Mouse (Mus musculus): ENCODE results near the gene Zbtb9. TPM values are rescaled to one million over a fixed set of nuclear protein-coding genes. Genes with fewer than 3 reads are reported as not detected.

Gene Zbtb9
- polyA plus RNA-seq, 1 experiment from 2014 or later, result 14.8 TPM

- peaks cover 32% of the 10 kb centered on the region for H3K4me1 ChIP-seq (ENCODE audit: control insufficient read depth, insufficient read depth, low read length)
- 39% methylated on average over 13 of the region's 13 CpGs for WGBS
- no peak for ATAC-seq
Measured at GRCm38 (mm10) chr17:26945824-26946495, 27.0 kb upstream of the Zbtb9 start.

GRCm38 (mm10) chr17:26946567-26946966 is 26.4 kb upstream of the Zbtb9 start:
- H3K9ac ChIP-seq (ENCODE audit: low read depth, low read length), result peak overlapping the region; percentile 71
- 3% methylated on average over 37 of the region's 37 CpGs for WGBS
- peak overlapping the region; percentile 75 for H3K4me2 ChIP-seq (ENCODE audit: low read depth, low read length)
- peak overlapping the region; percentile 49 for H3K4me3 ChIP-seq (ENCODE audit: low read length)
- H3K9me3 ChIP-seq (ENCODE audit: control insufficient read depth, low read length), result no peaks in the 10 kb centered on the region
- H3K27ac ChIP-seq (ENCODE audit: low read length), result peak overlapping the region; percentile 1; the same call in 1 of the 2 replicates
- H3K27me3 ChIP-seq (replicated peaks; ENCODE audit: control insufficient read depth, insufficient read depth, low read length), result no peaks in the 10 kb centered on the region
- no peaks in the 10 kb centered on the region for H3K36me3 ChIP-seq (ENCODE audit: control insufficient read depth, insufficient read depth, low read length)
- peak; percentile 43 for ATAC-seq
- peaks cover 37% of the 10 kb centered on the region for H3K4me1 ChIP-seq (ENCODE audit: control insufficient read depth, insufficient read depth, low read length)

More at GRCm38 (mm10) chr17:26945824-26946495, 27.0 kb upstream of the Zbtb9 start:
- H3K9me3 ChIP-seq (ENCODE audit: control insufficient read depth, low read length), result no peaks in the 10 kb centered on the region
- H3K4me3 ChIP-seq (ENCODE audit: low read length), result peak overlapping the region; percentile 49
- no peaks in the 10 kb centered on the region for H3K27me3 ChIP-seq (replicated peaks; ENCODE audit: control insufficient read depth, insufficient read depth, low read length)
- no peaks in the 10 kb centered on the region for H3K36me3 ChIP-seq (ENCODE audit: control insufficient read depth, insufficient read depth, low read length)
- peak overlapping the region; percentile 71 for H3K9ac ChIP-seq (ENCODE audit: low read depth, low read length)
- H3K27ac ChIP-seq (ENCODE audit: low read length), result no peak overlapping the region
- H3K4me2 ChIP-seq (ENCODE audit: low read depth, low read length), result peak overlapping the region; percentile 75

GRCm38 (mm10) chr17:26947231-26948100 is 25.5 kb upstream of the Zbtb9 start:
- no peaks in the 10 kb centered on the region for H3K36me3 ChIP-seq (ENCODE audit: control insufficient read depth, insufficient read depth, low read length)
- H3K4me2 ChIP-seq (ENCODE audit: low read depth, low read length), result no peak overlapping the region
- no peak for ATAC-seq
- peaks cover 46% of the 10 kb centered on the region for H3K4me1 ChIP-seq (ENCODE audit: control insufficient read depth, insufficient read depth, low read length)
- no peaks in the 10 kb centered on the region; the same call in 1 of the 2 replicates for H3K27me3 ChIP-seq (replicated peaks; ENCODE audit: control insufficient read depth, insufficient read depth, low read length)
- H3K27ac ChIP-seq (ENCODE audit: low read length), result peak overlapping the region; percentile 1; the same call in 1 of the 2 replicates
- WGBS, result 63% methylated on average over 12 of the region's 12 CpGs
- no peak overlapping the region for H3K4me3 ChIP-seq (ENCODE audit: low read length)
- H3K9me3 ChIP-seq (ENCODE audit: control insufficient read depth, low read length), result no peaks in the 10 kb centered on the region
- H3K9ac ChIP-seq (ENCODE audit: low read depth, low read length), result no peak overlapping the region; the same call in 1 of the 2 replicates

GRCm38 (mm10) chr17:26948316-26949050 is 24.5 kb upstream of the Zbtb9 start:
- H3K36me3 ChIP-seq (ENCODE audit: control insufficient read depth, insufficient read depth, low read length), result no peaks in the 10 kb centered on the region
- peaks cover 49% of the 10 kb centered on the region for H3K4me1 ChIP-seq (ENCODE audit: control insufficient read depth, insufficient read depth, low read length)
- H3K27ac ChIP-seq (ENCODE audit: low read length), result peak overlapping the region; percentile 49
- peak overlapping the region; percentile 100 for H3K4me2 ChIP-seq (ENCODE audit: low read depth, low read length)
- peak overlapping the region; percentile 72 for H3K4me3 ChIP-seq (ENCODE audit: low read length)
- ATAC-seq, result peak; percentile 5; the same call in 1 of the 2 replicates
- H3K9me3 ChIP-seq (ENCODE audit: control insufficient read depth, low read length), result no peaks in the 10 kb centered on the region
- 0% methylated on average over 15 of the region's 87 CpGs for WGBS
- peak overlapping the region; percentile 81 for H3K9ac ChIP-seq (ENCODE audit: low read depth, low read length)
- H3K27me3 ChIP-seq (replicated peaks; ENCODE audit: control insufficient read depth, insufficient read depth, low read length), result no peaks in the 10 kb centered on the region; the same call in 1 of the 2 replicates

- H3K4me2 ChIP-seq (ENCODE audit: low read depth, low read length), result peak overlapping the region; percentile 100
- no peaks in the 10 kb centered on the region for H3K36me3 ChIP-seq (ENCODE audit: control insufficient read depth, insufficient read depth, low read length)
- no peaks in the 10 kb centered on the region; the same call in 1 of the 2 replicates for H3K27me3 ChIP-seq (replicated peaks; ENCODE audit: control insufficient read depth, insufficient read depth, low read length)
- peak overlapping the region; percentile 49 for H3K27ac ChIP-seq (ENCODE audit: low read length)
- H3K9ac ChIP-seq (ENCODE audit: low read depth, low read length), result peak overlapping the region; percentile 81
- 8% methylated on average over 12 of the region's 14 CpGs for WGBS
- no peaks in the 10 kb centered on the region for H3K9me3 ChIP-seq (ENCODE audit: control insufficient read depth, low read length)
- H3K4me1 ChIP-seq (ENCODE audit: control insufficient read depth, insufficient read depth, low read length), result peaks cover 55% of the 10 kb centered on the region
- peak overlapping the region; percentile 72 for H3K4me3 ChIP-seq (ENCODE audit: low read length)
- peak; percentile 57 for ATAC-seq
Measured at GRCm38 (mm10) chr17:26949051-26949577, 23.9 kb upstream of the Zbtb9 start.

- no peaks in the 10 kb centered on the region for H3K36me3 ChIP-seq (ENCODE audit: control insufficient read depth, insufficient read depth, low read length)
- 43% methylated on average over 5 of the region's 5 CpGs for WGBS
Measured at GRCm38 (mm10) chr17:26949866-26950265, 23.1 kb upstream of the Zbtb9 start.

GRCm38 (mm10) chr17:26950560-26951288 is 22.2 kb upstream of the Zbtb9 start:
- H3K4me2 ChIP-seq (ENCODE audit: low read depth, low read length), result peak overlapping the region; percentile 55
- H3K36me3 ChIP-seq (ENCODE audit: control insufficient read depth, insufficient read depth, low read length), result 0 out of 2 replicates have a peak, but pooled peaks cover 3% of the 10 kb centered on the region
- H3K27ac ChIP-seq (ENCODE audit: low read length), result peak overlapping the region; percentile 15; the same call in 1 of the 2 replicates
- ATAC-seq, result no peak
- H3K4me3 ChIP-seq (ENCODE audit: low read length), result peak overlapping the region; percentile 36
- no peaks in the 10 kb centered on the region; the same call in 1 of the 2 replicates for H3K27me3 ChIP-seq (replicated peaks; ENCODE audit: control insufficient read depth, insufficient read depth, low read length)
- H3K9ac ChIP-seq (ENCODE audit: low read depth, low read length), result peak overlapping the region; percentile 53
- H3K4me1 ChIP-seq (ENCODE audit: control insufficient read depth, insufficient read depth, low read length), result peaks cover 55% of the 10 kb centered on the region
- H3K9me3 ChIP-seq (ENCODE audit: control insufficient read depth, low read length), result no peaks in the 10 kb centered on the region
- 31% methylated on average over 7 of the region's 7 CpGs for WGBS

More at GRCm38 (mm10) chr17:26949866-26950265, 23.1 kb upstream of the Zbtb9 start:
- peak overlapping the region; percentile 49 for H3K27ac ChIP-seq (ENCODE audit: low read length)
- no peak overlapping the region for H3K4me3 ChIP-seq (ENCODE audit: low read length)
- no peaks in the 10 kb centered on the region for H3K9me3 ChIP-seq (ENCODE audit: control insufficient read depth, low read length)
- H3K4me1 ChIP-seq (ENCODE audit: control insufficient read depth, insufficient read depth, low read length), result peaks cover 55% of the 10 kb centered on the region
- no peak overlapping the region; the same call in 1 of the 2 replicates for H3K4me2 ChIP-seq (ENCODE audit: low read depth, low read length)
- H3K27me3 ChIP-seq (replicated peaks; ENCODE audit: control insufficient read depth, insufficient read depth, low read length), result no peaks in the 10 kb centered on the region; the same call in 1 of the 2 replicates
- peak overlapping the region; percentile 40 for H3K9ac ChIP-seq (ENCODE audit: low read depth, low read length)
- no peak; the same call in 1 of the 2 replicates for ATAC-seq

- Histone ChIP-seq H3K9me3 (ENCODE audit: control insufficient read depth, low read length) (no peaks in the 10 kb centered on the region), H3K4me3 (ENCODE audit: low read length) (peak overlapping the region; percentile 36), H3K36me3 (ENCODE audit: control insufficient read depth, insufficient read depth, low read length) (0 out of 2 replicates have a peak, but pooled peaks cover 4% of the 10 kb centered on the region), H3K9ac (ENCODE audit: low read depth, low read length) (peak overlapping the region; percentile 53), H3K4me1 (ENCODE audit: control insufficient read depth, insufficient read depth, low read length) (peaks cover 55% of the 10 kb centered on the region), H3K27me3 (replicated peaks; ENCODE audit: control insufficient read depth, insufficient read depth, low read length) (no peaks in the 10 kb centered on the region; the same call in 1 of the 2 replicates), H3K4me2 (ENCODE audit: low read depth, low read length) (peak overlapping the region; percentile 55), H3K27ac (ENCODE audit: low read length) (peak overlapping the region; percentile 15; the same call in 1 of the 2 replicates)
- no peak for ATAC-seq
- WGBS, result 2% methylated on average over 11 of the region's 11 CpGs
Measured at GRCm38 (mm10) chr17:26951406-26951805, 21.6 kb upstream of the Zbtb9 start.

Data from intestine, embryonic 16.5 days (tissue).